Mouse (Mus musculus) gonadal fat pad, adult 2 months (tissue): Measurements from ENCODE around the gene Dpy19l2. TPM values are rescaled to one million over a fixed set of nuclear protein-coding genes. Genes with fewer than 3 reads are reported as not detected.
"Not testable (repeated sequence)": the region's sequence is repeated elsewhere in the genome, so short reads cannot be mapped to it uniquely, and the experiment has no call there.

Experiments
- DNase-seq: peaks from one replicate; pipeline ENCODE4 v3.0.0-alpha.2; 2012; ENCODE audit warnings: low read depth
- polyA plus RNA-seq: library from polyadenylated mRNA; depleted of rRNA; stranded (reverse); fragments of >200 nt; gene quantifications from 2 replicates; pipeline ENCODE4 v1.2.3, GENCODE M21; 2012; rRNA removed

Dpy19l2 gene
- polyA plus RNA-seq, result 0.04 and 0.27 TPM in 2 replicates

GRCm38 (mm10) chr9:24695700-24696404, at the start of gene Dpy19l2:
TSS of gene Dpy19l2 (minus strand) at chr9:24696293.
- DNase-seq, result no peak

GRCm38 (mm10) chr9:24744958-24745357, 48.9 kb upstream of the Dpy19l2 start:
- DNase-seq, result no peak

GRCm38 (mm10) chr9:24701246-24701645, 5.2 kb upstream of the Dpy19l2 start:
- no peak for DNase-seq

GRCm38 (mm10) chr9:24696405-24696778, 299 bp upstream of the Dpy19l2 start:
- DNase-seq, result no peak

- not testable (repeated sequence) for DNase-seq
These were observed 58.8 kb downstream of the Dpy19l2 start for GRCm38 (mm10) chr9:24637341-24637740.

- no peak for DNase-seq
These were observed 71.2 kb downstream of the Dpy19l2 start, which contains the start of gene Cypt4 for GRCm38 (mm10) chr9:24624896-24625295. TSS of gene Cypt4 (plus strand) at chr9:24625196.

GRCm38 (mm10) chr9:24538159-24538558, 157.9 kb downstream of the Dpy19l2 start:
- DNase-seq, result no peak

- no peak for DNase-seq
These were observed 179.4 kb downstream of the Dpy19l2 start for GRCm38 (mm10) chr9:24516575-24517139.

GRCm38 (mm10) chr9:24514078-24514469, 182.0 kb downstream of the Dpy19l2 start:
- no peak for DNase-seq

- no peak for DNase-seq
These were observed 182.6 kb downstream of the Dpy19l2 start for GRCm38 (mm10) chr9:24513290-24514077.

GRCm38 (mm10) chr9:24512121-24512539, 184.0 kb downstream of the Dpy19l2 start:
- no peak for DNase-seq

GRCm38 (mm10) chr9:24511371-24512120, 184.5 kb downstream of the Dpy19l2 start:
- DNase-seq, result no peak

- no peak for DNase-seq
These were observed 187.2 kb downstream of the Dpy19l2 start for GRCm38 (mm10) chr9:24508880-24509279.

Other genes with a start within 250 kb of the Dpy19l2 start
- 8.1 and 9.6 TPM in 2 replicates for gene Dpy19l1, start 193.2 kb downstream of the Dpy19l2 start, polyA plus RNA-seq
- 0.55 and 1.1 TPM in 2 replicates for gene Cypt4, start 71.1 kb downstream of the Dpy19l2 start, polyA plus RNA-seq
- not detected in 2 replicates for gene Tbx20, start 78.0 kb upstream of the Dpy19l2 start, polyA plus RNA-seq